Comparison of ENCODE assay signal across 21 mouse cellular contexts in the genomic region with DNA sequence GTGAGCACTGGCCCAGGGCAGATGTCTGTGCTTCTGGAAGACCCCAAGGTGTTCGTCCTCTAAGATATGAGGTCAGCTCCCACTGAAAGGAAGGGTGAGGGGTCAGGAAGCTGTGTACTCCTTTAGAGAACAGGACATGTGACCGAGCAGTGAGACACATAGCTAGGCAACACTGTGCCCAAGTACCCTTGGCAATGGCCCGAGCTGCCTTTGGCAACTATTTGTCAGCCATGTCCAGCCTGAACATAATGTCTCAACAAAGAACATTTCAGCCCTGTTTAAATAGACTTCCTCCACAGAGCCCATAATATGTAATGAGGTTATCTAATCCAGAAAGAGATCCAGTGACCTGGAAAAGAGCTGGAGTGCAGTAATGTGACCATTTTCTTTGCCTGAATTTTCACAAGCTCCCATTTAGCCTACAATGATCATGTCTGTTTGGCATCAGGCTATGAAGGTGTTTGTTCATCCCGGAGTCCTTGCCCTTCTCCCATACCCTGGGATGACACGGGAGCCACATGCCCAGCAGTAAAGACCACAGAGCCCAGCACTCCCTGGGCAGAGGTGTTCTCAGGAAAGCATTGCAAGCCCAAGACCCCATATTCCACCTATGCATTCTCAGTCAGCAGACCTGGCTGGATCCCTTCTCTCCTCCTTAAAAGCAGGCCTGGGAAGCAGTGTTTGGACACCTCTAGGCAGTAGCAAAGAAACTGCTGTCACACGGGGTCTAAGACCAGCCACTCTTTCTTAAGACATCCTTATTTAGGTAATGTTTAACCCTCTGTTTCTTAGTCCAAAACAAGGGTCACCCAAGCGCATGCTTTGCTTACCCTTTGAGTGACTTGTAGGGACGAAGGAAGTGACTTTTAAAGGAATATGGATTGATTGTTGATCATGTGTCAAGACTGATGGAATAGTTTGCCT. TPM values are rescaled to one million over a fixed set of nuclear protein-coding genes. Genes with fewer than 3 reads are reported as not detected.
A peak's percentile ranks its signal among the peaks of the same experiment; 100 is the strongest.
DNase-seq lines count a peak whose midpoint lies in the region; ATAC-seq and TF ChIP-seq lines count a peak whose summit lies in the region.
"Had no signal": no experiment of that assay in that cellular context is flagged by ENCODE, and none has a peak within 500 bp of the region (broad histone marks: within the 10 kb centered on the region; RNA-seq: fewer than 3 reads in every experiment).

No protein-coding gene starts in this region.

- H3K9me3 ChIP-seq in midbrain, postnatal 0 days (ENCODE audit: low read length), result no peaks in the 10 kb centered on the region
- no peaks in the 10 kb centered on the region for H3K9me3 ChIP-seq in midbrain, embryonic 16.5 days (replicated peaks; ENCODE audit: control insufficient read depth, low read length, poor library complexity, severe bottlenecking)
- H3K9me3 ChIP-seq in kidney, postnatal 0 days (replicated peaks; ENCODE audit: low read length), result no peaks in the 10 kb centered on the region
- H3K9me3 ChIP-seq in forebrain, embryonic 11.5 days (ENCODE audit: control insufficient read depth, low read length), result no peaks in the 10 kb centered on the region
- H3K9me3 ChIP-seq: embryonic facial prominence, embryonic 10.5 days; heart, embryonic 12.5 days; liver, embryonic 12.5 days; midbrain, embryonic 12.5 days; neural tube, embryonic 15.5 days had no signal

- no peaks in the 10 kb centered on the region for H3K27me3 ChIP-seq in midbrain, postnatal 0 days (ENCODE audit: insufficient read depth, low read length)
- H3K27me3 ChIP-seq in midbrain, embryonic 16.5 days (ENCODE audit: control insufficient read depth, insufficient read depth, low read depth, low read length), result no peaks in the 10 kb centered on the region
- H3K27me3 ChIP-seq in kidney, postnatal 0 days (ENCODE audit: insufficient read depth, low read length), result no peaks in the 10 kb centered on the region
- no peaks in the 10 kb centered on the region for H3K27me3 ChIP-seq in forebrain, embryonic 11.5 days (ENCODE audit: control insufficient read depth, insufficient read depth, low read length)
- H3K27me3 ChIP-seq: heart, embryonic 12.5 days; liver, embryonic 12.5 days; midbrain, embryonic 12.5 days; neural tube, embryonic 15.5 days had no signal

- H3K27ac ChIP-seq in midbrain, postnatal 0 days (ENCODE audit: low read depth, low read length), result no peak overlapping the region
- no peak overlapping the region for H3K27ac ChIP-seq in midbrain, embryonic 16.5 days (ENCODE audit: low read length)
- peak overlapping the region; percentile 43 for H3K27ac ChIP-seq in kidney, postnatal 0 days
- no peak overlapping the region for H3K27ac ChIP-seq in forebrain, embryonic 11.5 days (ENCODE audit: low read depth, low read length)
- H3K27ac ChIP-seq: embryonic facial prominence, embryonic 10.5 days; layer of hippocampus, adult 2 months; liver, embryonic 12.5 days; macrophage; midbrain, embryonic 12.5 days; neural tube, embryonic 15.5 days had no signal

- WGBS in midbrain, postnatal 0 days, result 89% methylated on average over 8 of the region's 8 CpGs
- 84% methylated on average over 8 of the region's 8 CpGs for WGBS in midbrain, embryonic 16.5 days
- 69% methylated on average over 8 of the region's 8 CpGs for WGBS in kidney, postnatal 0 days
- 84% methylated on average over 8 of the region's 8 CpGs for WGBS in forebrain, embryonic 11.5 days

- no peak for DNase-seq in frontal cortex, adult 2 months (ENCODE audit: extremely low spot score in 1 of 2, low spot score in 1 of 2)
- peak; percentile 15 for DNase-seq in midbrain, postnatal 0 days (ENCODE audit: low spot score)
- DNase-seq in kidney, postnatal 0 days (ENCODE audit: low spot score), result no peak
- no peak for DNase-seq in gastrocnemius, postnatal 14 days
- DNase-seq in forebrain, embryonic 11.5 days (ENCODE audit: low spot score), result no peak
- no peak for DNase-seq in cerebellum, adult 8-10 months
- DNase-seq: adrenal gland, postnatal 36 days; forebrain, postnatal 0 days; lung, embryonic 14.5 days; thymus, postnatal 4 days had no signal

- intact Hi-C loops in gastrocnemius, postnatal 14 days (cut with DNase I; ENCODE audit: low total_unique reads), result no loop called here

- peak; percentile 34; the same call in 1 of the 2 replicates for ATAC-seq in frontal cortex, adult (ENCODE audit: low TSS enrichment)
- ATAC-seq in midbrain, postnatal 0 days (ENCODE audit: low FRiP score), result no peak
- no peak for ATAC-seq in midbrain, embryonic 16.5 days
- ATAC-seq in kidney, postnatal 0 days (replicated peaks; ENCODE audit: low FRiP score, low read depth), result no peak; the same call in 1 of the 2 replicates
- ATAC-seq in forebrain, embryonic 11.5 days (replicated peaks; ENCODE audit: low FRiP score), result no peak
- ATAC-seq: forebrain, postnatal 0 days; liver, embryonic 12.5 days had no signal

- no peak for TF ChIP-seq CTCF in midbrain, postnatal 0 days (IDR thresholded peaks at IDR 0.05)
- TF ChIP-seq CTCF in kidney, postnatal 0 days (IDR thresholded peaks at IDR 0.05; ENCODE audit: low read depth), result no peak

- H3K36me3 ChIP-seq in midbrain, postnatal 0 days (ENCODE audit: insufficient read depth, low read length), result no peaks in the 10 kb centered on the region
- H3K36me3 ChIP-seq in midbrain, embryonic 16.5 days (ENCODE audit: control insufficient read depth, insufficient read depth, low read length), result no peaks in the 10 kb centered on the region
- H3K36me3 ChIP-seq in kidney, postnatal 0 days (ENCODE audit: insufficient read depth, low read length), result no peaks in the 10 kb centered on the region
- H3K36me3 ChIP-seq in forebrain, embryonic 11.5 days (ENCODE audit: control insufficient read depth, insufficient read depth, low read length), result no peaks in the 10 kb centered on the region
- H3K36me3 ChIP-seq: embryonic facial prominence, embryonic 10.5 days; heart, embryonic 12.5 days; liver, embryonic 12.5 days; midbrain, embryonic 12.5 days; neural tube, embryonic 15.5 days had no signal

- H3K4me2 ChIP-seq in midbrain, postnatal 0 days (ENCODE audit: low read depth, low read length, poor library complexity, severe bottlenecking), result no peak overlapping the region
- no peak overlapping the region for H3K4me2 ChIP-seq in midbrain, embryonic 16.5 days (ENCODE audit: low read length)
- H3K4me2 ChIP-seq in kidney, postnatal 0 days (ENCODE audit: low read length), result no peak overlapping the region
- H3K4me2 ChIP-seq in forebrain, embryonic 11.5 days (ENCODE audit: low read depth, low read length, severe bottlenecking), result no peak overlapping the region
- H3K4me2 ChIP-seq: heart, embryonic 12.5 days; liver, embryonic 12.5 days; lung, embryonic 14.5 days; midbrain, embryonic 12.5 days; neural tube, embryonic 15.5 days had no signal

- H3K4me1 ChIP-seq in midbrain, postnatal 0 days (ENCODE audit: insufficient read depth, low read length), result no peaks in the 10 kb centered on the region
- no peaks in the 10 kb centered on the region for H3K4me1 ChIP-seq in midbrain, embryonic 16.5 days (ENCODE audit: control insufficient read depth, insufficient read depth, low read length)
- H3K4me1 ChIP-seq in kidney, postnatal 0 days (replicated peaks; ENCODE audit: insufficient read depth, low read length), result peaks cover 6% of the 10 kb centered on the region; the same call in 1 of the 2 replicates
- no peaks in the 10 kb centered on the region for H3K4me1 ChIP-seq in forebrain, embryonic 11.5 days (replicated peaks; ENCODE audit: control insufficient read depth, insufficient read depth, low read length)
- H3K4me1 ChIP-seq: midbrain, embryonic 12.5 days; neural tube, embryonic 15.5 days had no signal

- no peak overlapping the region for H3K4me3 ChIP-seq in midbrain, postnatal 0 days (ENCODE audit: low read depth, low read length)
- H3K4me3 ChIP-seq in midbrain, embryonic 16.5 days (ENCODE audit: low read depth, low read length), result no peak overlapping the region
- no peak overlapping the region for H3K4me3 ChIP-seq in kidney, postnatal 0 days (replicated peaks; ENCODE audit: low read depth, low read length)
- H3K4me3 ChIP-seq in forebrain, embryonic 11.5 days (ENCODE audit: low read depth, low read length), result no peak overlapping the region
- H3K4me3 ChIP-seq: embryonic facial prominence, embryonic 10.5 days; erythroblast, embryonic 14.5 days; heart, embryonic 12.5 days; layer of hippocampus, adult 2 months; liver, embryonic 12.5 days; midbrain, embryonic 12.5 days; myocyte; neural tube, embryonic 15.5 days had no signal

- no peak overlapping the region for H3K9ac ChIP-seq in midbrain, postnatal 0 days (replicated peaks; ENCODE audit: low read length, poor library complexity, severe bottlenecking)
- no peak overlapping the region for H3K9ac ChIP-seq in midbrain, embryonic 16.5 days (ENCODE audit: low read depth, low read length)
- H3K9ac ChIP-seq in kidney, postnatal 0 days (ENCODE audit: low read depth, low read length), result no peak overlapping the region
- no peak overlapping the region for H3K9ac ChIP-seq in forebrain, embryonic 11.5 days (ENCODE audit: low read length)
- H3K9ac ChIP-seq: forebrain, postnatal 0 days; heart, embryonic 12.5 days; liver, embryonic 12.5 days; lung, embryonic 14.5 days; midbrain, embryonic 12.5 days; neural tube, embryonic 15.5 days had no signal

RNA-seq across cellular contexts. Expression of a gene that starts 49.2 kb away (rescaled TPM):
- 28.7 and 29.0 TPM in 2 replicates for polyA plus RNA-seq in frontal cortex, adult 2 months (2012; rRNA removed)
- 20.2 and 25.0 TPM in 2 replicates for total RNA-seq in midbrain, postnatal 0 days (2014; rRNA removed)
- 18.9 and 19.2 TPM in 2 replicates for polyA plus RNA-seq in midbrain, postnatal 0 days (2015; fragmentation: Nextera tagmentation; extraction: Ambion mirVana)
- polyA plus RNA-seq in midbrain, embryonic 16.5 days (2015; fragmentation: Nextera tagmentation; extraction: Ambion mirVana), result 19.8 and 20.8 TPM in 2 replicates
- polyA plus RNA-seq in kidney, postnatal 0 days (2015; fragmentation: Nextera tagmentation; extraction: Ambion mirVana), result 52.1 and 53.3 TPM in 2 replicates
- total RNA-seq in gastrocnemius, postnatal 14 days (2021), result 1 to 10 TPM; 8.3 to 8.8 TPM
- 4.5 and 4.9 TPM in 2 replicates for polyA plus RNA-seq in forebrain, embryonic 11.5 days (2014; fragmentation: Nextera tagmentation; extraction: Ambion mirVana)
- polyA plus RNA-seq: erythroblast, embryonic 14.5 days; macrophage had no signal
